Mouse (Mus musculus) lung, adult 18-20 months (tissue): ENCODE data around the gene Cavin2.

Experiments used
- DNase-seq, 2 experiments: peaks; one replicate each; pipeline ENCODE4 v3.0.0; 2022; ENCODE audit warnings: mixed read lengths in 2 of 2

Gene Cavin2

DNA sequence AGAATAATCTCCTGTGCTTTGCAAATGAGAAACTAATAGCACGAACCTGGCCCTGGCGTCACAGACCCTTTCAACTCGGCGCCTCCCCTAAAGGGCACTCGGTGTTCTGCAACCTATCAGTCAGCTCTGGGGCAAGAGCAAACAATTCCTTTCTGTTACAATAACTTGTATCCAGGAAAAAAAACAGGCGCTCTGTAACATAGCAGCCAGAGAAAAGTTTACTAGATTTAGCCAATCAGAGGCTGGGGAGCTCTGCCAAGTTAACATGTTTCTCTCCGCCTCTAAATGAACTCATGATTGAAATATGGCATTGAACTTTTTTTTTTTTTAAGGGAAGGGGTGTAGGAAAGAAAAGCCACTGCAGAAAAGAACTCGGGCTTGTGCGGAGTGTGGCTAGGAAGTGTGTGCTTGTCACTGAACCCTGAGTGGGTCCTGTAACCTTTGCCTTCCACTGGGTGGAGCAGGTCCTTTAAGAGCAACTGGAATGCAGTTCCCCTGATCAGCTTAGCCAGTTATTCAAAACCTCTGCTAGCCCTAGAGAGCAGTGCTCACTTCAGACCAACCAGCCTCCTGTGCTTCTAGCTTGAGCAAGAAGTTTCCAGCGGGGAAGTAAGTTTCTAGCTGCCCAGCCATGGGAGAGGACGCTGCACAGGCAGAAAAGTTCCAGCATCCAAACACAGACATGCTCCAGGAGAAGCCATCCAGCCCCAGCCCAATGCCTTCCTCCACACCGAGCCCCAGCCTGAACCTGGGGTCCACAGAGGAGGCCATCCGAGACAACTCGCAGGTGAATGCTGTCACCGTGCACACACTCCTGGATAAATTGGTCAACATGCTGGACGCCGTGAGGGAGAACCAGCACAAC is at the start of gene Cavin2:
Gene Cavin2, plus strand, starts transcription at position 372 of the 865 bp plus-strand sequence.
- peak; percentile 85 to 91 for DNase-seq

DNA sequence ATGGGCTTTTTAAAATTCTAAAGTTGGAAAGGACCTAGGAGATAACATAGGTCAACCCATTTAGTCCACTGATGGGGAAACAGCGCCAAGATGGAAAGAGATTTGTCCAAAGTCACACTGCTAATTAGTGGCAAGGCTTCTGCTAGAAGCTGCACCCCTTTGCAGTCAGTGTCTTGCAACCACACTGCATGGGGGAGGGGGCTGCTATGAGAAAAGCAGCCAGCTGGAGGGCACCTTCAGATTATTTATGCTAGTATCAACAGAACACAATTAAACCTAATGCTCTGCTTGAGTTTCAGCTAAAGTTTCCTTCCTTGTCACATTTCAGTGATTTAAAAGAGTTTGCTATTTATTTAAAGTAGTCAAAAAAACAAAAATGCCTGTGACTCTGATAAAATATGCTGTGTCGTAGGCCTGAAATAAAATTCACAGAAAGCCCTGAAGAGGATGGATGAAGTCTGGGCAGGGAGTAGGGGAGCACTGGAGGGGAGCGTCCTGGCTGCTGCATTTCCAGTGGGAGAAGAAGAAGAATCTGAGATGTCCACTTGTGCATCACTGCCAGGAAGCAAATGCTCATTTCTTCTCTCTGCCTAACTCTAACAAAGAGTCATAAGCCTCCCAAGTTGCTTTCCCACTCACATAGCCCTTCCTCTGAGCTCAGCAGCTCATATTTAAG is 47.5 kb upstream of the Cavin2 start:
- DNase-seq = no peak

GRCm38 (mm10) chr1:51243294-51243693 is 45.6 kb upstream of the Cavin2 start:
- DNase-seq = no peak

DNA sequence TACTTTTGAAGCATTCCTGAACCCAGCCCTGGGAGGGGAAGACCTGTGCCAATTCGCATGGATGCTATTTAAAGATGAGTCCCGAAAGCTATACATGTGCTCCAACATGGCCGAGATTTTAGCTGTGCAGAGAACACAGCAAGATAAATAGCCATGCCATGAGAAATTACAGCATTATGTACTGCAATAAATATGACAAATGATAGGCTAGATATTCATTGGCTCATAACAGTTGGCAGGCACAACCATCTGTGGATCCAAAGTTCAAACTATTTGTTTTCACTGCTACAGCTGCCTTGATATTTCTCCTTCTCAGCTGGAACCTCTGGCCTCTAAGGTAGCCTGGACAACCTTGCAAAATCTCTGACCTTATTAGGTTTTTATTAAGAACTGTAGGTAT is 45.1 kb upstream of the Cavin2 start:
- DNase-seq = no peak

DNA sequence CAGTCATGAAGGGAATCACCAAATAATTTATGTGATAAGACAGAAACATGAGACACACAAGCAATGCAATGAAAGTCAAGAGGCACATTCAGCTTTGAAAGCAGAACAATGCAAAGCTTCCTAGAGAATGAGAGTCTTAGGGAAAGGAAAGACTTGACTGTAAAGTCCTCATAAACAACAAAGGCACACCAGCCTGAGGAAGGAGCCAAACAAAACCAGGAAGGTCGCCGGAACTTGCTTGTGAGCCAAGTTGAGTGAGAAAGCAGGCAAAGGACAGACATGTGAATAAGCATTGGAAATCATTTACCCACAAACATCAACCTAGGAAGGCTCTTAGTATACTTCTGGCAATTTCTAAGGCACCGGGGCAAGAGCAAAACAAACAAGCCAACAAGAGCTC is 43.5 kb upstream of the Cavin2 start:
- DNase-seq = peak in 1 of 2 experiments; percentile 14

DNA sequence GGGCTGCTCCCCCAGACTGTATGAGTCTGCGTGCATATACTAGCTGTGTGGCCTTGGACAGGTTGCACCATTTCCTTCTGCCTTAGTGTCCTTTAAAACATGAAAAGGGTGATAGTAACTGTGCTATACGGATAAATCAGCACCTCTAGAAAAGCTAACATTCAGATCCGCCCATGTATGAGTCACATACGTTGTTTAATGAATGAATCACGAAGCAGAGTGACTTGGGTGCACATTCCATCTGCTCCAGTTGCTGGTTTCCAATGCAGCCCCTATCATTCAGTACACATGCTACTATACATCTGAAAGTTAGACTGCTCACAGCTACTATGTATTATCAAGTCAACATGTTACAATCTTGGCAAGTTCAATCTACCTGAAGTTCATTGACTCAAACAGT is 38.6 kb upstream of the Cavin2 start:
- DNase-seq = no peak

GRCm38 (mm10) chr1:51265118-51265800 is 23.7 kb upstream of the Cavin2 start:
- peak; percentile 73 to 81 for DNase-seq

DNA sequence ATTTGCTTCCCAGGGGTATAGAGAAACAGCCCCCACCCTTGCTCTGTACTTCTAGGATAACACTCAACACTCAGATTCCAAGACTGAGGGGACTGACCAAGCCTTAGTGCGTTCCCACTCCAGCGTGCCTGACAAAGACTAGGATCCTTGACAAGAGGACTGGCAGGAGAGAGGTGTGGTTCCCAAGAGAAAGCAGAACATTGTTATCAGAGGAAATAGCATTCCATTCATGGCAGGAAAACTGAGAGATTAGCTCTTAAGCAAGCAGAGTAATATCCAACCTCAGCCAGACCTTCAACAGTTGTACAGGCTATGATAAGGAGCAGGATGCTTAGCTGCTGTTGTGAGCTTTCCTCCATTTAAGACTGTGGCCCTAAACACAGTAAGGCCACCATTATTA is 23.0 kb upstream of the Cavin2 start:
- DNase-seq = peak; percentile 63 to 76

DNA sequence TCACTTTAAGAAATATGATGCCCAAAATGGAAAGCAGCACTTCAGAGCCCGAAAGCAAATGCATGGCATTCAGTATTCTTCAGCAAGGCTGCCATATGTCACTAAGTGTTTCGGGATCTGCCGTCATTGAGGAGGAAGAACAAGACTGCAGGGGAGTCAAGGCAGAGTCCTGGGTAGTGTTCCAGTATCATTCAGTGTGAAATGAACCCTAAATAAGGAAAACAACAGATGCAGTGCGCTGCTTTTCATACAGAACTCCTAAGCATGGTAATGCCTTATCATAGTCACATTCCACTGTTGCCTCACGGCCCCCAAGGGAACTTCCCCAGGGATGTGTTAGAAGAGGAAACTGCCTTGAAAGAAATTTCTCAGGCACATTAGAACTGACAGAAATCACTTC is 21.8 kb upstream of the Cavin2 start:
- no peak for DNase-seq

GRCm38 (mm10) chr1:51268225-51268624 is 20.7 kb upstream of the Cavin2 start:
- DNase-seq = peak in 1 of 2 experiments; percentile 34

- no peak for DNase-seq
Measured at GRCm38 (mm10) chr1:51270196-51270935, 18.6 kb upstream of the Cavin2 start.

DNA sequence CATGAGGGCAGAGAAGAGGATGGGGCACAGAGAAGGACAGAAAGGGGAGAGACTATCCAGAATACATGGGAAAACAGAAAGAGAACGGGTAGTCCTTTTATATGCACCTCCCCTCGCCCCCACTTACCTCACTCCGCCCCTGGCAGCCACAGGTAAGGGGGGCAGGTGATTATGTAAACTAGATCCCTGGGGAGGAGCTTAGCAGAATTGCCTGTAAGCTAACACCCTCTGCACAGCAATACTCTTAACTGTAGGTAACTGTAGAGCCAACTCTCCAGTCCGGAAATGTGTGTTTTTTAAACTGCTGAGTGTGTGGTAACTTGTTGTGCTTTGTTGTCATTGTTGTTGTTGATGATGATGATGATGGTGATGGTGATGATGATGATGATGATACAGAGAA is 17.1 kb upstream of the Cavin2 start:
- no peak for DNase-seq

- DNase-seq = no peak
Measured at GRCm38 (mm10) chr1:51272583-51273201, 16.2 kb upstream of the Cavin2 start.

DNA sequence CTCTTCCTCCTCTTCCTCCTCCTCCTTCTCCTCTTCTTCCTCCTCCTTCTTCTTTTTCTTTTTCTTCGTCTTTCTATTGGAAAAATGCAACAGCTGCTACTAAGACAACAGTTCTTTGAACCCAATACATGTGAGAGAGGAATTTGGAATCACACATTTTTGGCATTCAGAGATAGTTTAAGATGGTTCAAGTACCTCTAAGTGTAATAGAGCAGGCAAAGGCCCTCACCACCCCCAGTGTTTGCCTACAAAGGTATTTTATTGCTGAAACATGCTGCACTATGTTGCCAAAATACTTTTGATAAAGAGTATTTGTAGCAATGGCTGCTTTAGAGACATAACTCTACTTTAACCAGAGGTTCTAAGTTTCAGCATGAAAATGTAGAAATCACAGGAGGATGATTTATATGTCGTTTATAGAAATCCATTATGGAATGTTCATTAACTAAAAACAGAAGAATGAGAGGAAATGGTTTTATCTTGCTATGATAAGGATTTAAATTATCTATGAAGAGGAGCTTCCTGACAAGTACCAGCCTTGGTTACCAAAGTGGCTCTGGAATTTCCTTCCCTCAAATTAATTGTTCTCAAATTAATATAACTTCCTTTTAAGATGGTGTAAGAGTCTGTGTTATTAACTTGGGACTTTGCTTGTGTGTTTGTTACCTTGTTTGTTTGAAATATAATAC is 10.9 kb upstream of the Cavin2 start:
- DNase-seq = no peak

GRCm38 (mm10) chr1:51288201-51288600 is 725 bp upstream of the Cavin2 start:
- peak; percentile 58 to 73 for DNase-seq

GRCm38 (mm10) chr1:51289620-51290445 is 907 bp downstream of the Cavin2 start:
- peak; percentile 47 to 56 for DNase-seq

- peak; percentile 57 to 74 for DNase-seq
Measured at GRCm38 (mm10) chr1:51290634-51291033, 1.7 kb downstream of the Cavin2 start.

DNA sequence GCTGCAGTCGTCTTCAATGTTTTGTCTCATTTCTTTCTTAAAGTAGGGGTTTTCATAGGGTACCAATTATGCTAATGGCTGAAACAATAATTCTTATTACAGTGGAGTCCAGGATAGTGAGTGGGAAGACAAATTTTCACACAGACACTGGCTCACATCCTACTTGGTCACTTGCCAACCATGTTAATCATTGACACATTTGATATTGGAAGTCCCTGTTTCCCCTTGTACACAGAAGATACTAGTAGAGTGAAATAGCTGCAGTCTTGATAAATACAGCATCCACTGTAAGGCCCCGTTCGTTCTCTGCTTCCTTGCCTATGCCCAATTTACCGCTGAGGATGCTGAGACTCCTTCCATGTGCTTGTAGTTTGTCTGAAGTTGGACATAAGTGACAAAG is 3.4 kb downstream of the Cavin2 start:
- DNase-seq = no peak

GRCm38 (mm10) chr1:51300295-51300930 is 11.5 kb downstream of the Cavin2 start:
- DNase-seq = no peak

- DNase-seq = no peak
Measured at GRCm38 (mm10) chr1:51307056-51307455, 18.1 kb downstream of the Cavin2 start.
